Mouse (Mus musculus) limb, embryonic 13.5 days (tissue): Measurements from ENCODE around the gene Galnt7. TPM values are rescaled to one million over a fixed set of nuclear protein-coding genes. Genes with fewer than 3 reads are reported as not detected.

Source experiments
- ATAC-seq: fragments of 200-750 bp; cut with Nextera tagmentation; 2 replicates; pipeline ENCODE4 v1.8.0; 2017; ENCODE audit warnings: low read depth, moderate number of reproducible peaks, moderate TSS enrichment; ENCODE audit not compliant: low FRiP score
- H3K27ac ChIP-seq: fragments of 300-500 bp; sonication (generic); 2 replicates; pipeline ENCODE4 v1.5.1; 2015; ENCODE audit warnings: inconsistent platforms, mild to moderate bottlenecking, moderate library complexity
- H3K27me3 ChIP-seq: fragments of 300-500 bp; sonication (generic); 2 replicates; pipeline ENCODE4 v1.6.1; 2015; ENCODE audit warnings: mild to moderate bottlenecking, inconsistent platforms
- H3K36me3 ChIP-seq: fragments of 300-500 bp; sonication (generic); 2 replicates; pipeline ENCODE4 v1.6.1; 2015; ENCODE audit warnings: inconsistent platforms, mild to moderate bottlenecking, moderate library complexity
- H3K4me1 ChIP-seq: fragments of 300-500 bp; sonication (generic); 2 replicates; pipeline ENCODE4 v1.6.1; 2015; ENCODE audit warnings: inconsistent platforms
- H3K4me2 ChIP-seq: fragments of 300-500 bp; sonication (generic); replicated peaks from 2 replicates; pipeline ENCODE4 v1.6.1; 2015; ENCODE audit warnings: inconsistent platforms, mild to moderate bottlenecking, moderate library complexity
- H3K4me3 ChIP-seq: fragments of 300-500 bp; sonication (generic); 2 replicates; pipeline ENCODE4 v1.5.1; 2015; ENCODE audit warnings: moderate library complexity, mild to moderate bottlenecking, inconsistent platforms
- H3K9ac ChIP-seq: fragments of 300-500 bp; sonication (generic); 2 replicates; pipeline ENCODE4 v1.6.1; 2015; ENCODE audit warnings: mild to moderate bottlenecking, inconsistent platforms
- H3K9me3 ChIP-seq: fragments of 300-500 bp; sonication (generic); 2 replicates; pipeline ENCODE4 v1.6.1; 2016; ENCODE audit warnings: inconsistent platforms
- WGBS: fragments of 180-500 bp; shearing (Covaris S2); methylation state at CpG from one replicate; pipeline ENCODE4 v1.1.7; 2015; 5-methylcytosine and 5-hydroxymethylcytosine counted together
- polyA plus RNA-seq: library from polyadenylated mRNA; unstranded; fragments of >200 nt; fragmentation: Nextera tagmentation; extraction: Ambion mirVana; gene quantifications from 2 replicates; pipeline ENCODE4 v1.2.1, GENCODE M21; 2015

Galnt7 gene
- polyA plus RNA-seq, 1 experiment from 2014 or later: 13.1 TPM

GRCm38 (mm10) chr8:57574398-57574797 lies 78.4 kb downstream of the Galnt7 start:
- Histone ChIP-seq H3K27me3 (no peaks in the 10 kb centered on the region), H3K9me3 (no peaks in the 10 kb centered on the region), H3K4me2 (no peak overlapping the region), H3K36me3 (0 out of 2 replicates have a peak, but pooled peaks cover 6% of the 10 kb centered on the region), H3K4me1 (peaks cover 15% of the 10 kb centered on the region), H3K4me3 (no peak overlapping the region), H3K9ac (no peak overlapping the region), H3K27ac (no peak overlapping the region)
- WGBS: 16% methylated on average over 7 of the region's 7 CpGs
- peak; percentile 56; the same call in 1 of the 2 replicates for ATAC-seq

GRCm38 (mm10) chr8:57573844-57574243 lies 79.0 kb downstream of the Galnt7 start:
- H3K4me1 ChIP-seq: peaks cover 21% of the 10 kb centered on the region
- H3K27me3 ChIP-seq: no peaks in the 10 kb centered on the region
- H3K4me2 ChIP-seq: no peak overlapping the region
- 79% methylated on average over 6 of the region's 6 CpGs for WGBS
- H3K27ac ChIP-seq: no peak overlapping the region
- no peak overlapping the region for H3K9ac ChIP-seq
- no peak overlapping the region for H3K4me3 ChIP-seq
- 0 out of 2 replicates have a peak, but pooled peaks cover 6% of the 10 kb centered on the region for H3K36me3 ChIP-seq
- ATAC-seq: no peak
- H3K9me3 ChIP-seq: no peaks in the 10 kb centered on the region

- H3K9me3 ChIP-seq: no peaks in the 10 kb centered on the region
- no peaks in the 10 kb centered on the region for H3K27me3 ChIP-seq
- no peak overlapping the region for H3K4me2 ChIP-seq
- WGBS: 62% methylated on average over 6 of the region's 6 CpGs
- H3K4me1 ChIP-seq: peaks cover 25% of the 10 kb centered on the region
- ATAC-seq: peak; percentile 56; the same call in 1 of the 2 replicates
- H3K4me3 ChIP-seq: no peak overlapping the region
- 0 out of 2 replicates have a peak overlapping the region, but pooled peaks have one; percentile 33 for H3K27ac ChIP-seq
- H3K36me3 ChIP-seq: 0 out of 2 replicates have a peak, but pooled peaks cover 6% of the 10 kb centered on the region
- H3K9ac ChIP-seq: no peak overlapping the region
Observed at GRCm38 (mm10) chr8:57569886-57570285, 82.9 kb downstream of the Galnt7 start.

GRCm38 (mm10) chr8:57569400-57569795 lies 83.4 kb downstream of the Galnt7 start:
- H3K27me3 ChIP-seq: no peaks in the 10 kb centered on the region
- H3K27ac ChIP-seq: 0 out of 2 replicates have a peak overlapping the region, but pooled peaks have one; percentile 33
- H3K36me3 ChIP-seq: 0 out of 2 replicates have a peak, but pooled peaks cover 6% of the 10 kb centered on the region
- no peaks in the 10 kb centered on the region for H3K9me3 ChIP-seq
- H3K4me2 ChIP-seq: no peak overlapping the region
- 38% methylated on average over 11 of the region's 11 CpGs for WGBS
- no peak overlapping the region; the same call in 1 of the 2 replicates for H3K9ac ChIP-seq
- no peak overlapping the region for H3K4me3 ChIP-seq
- ATAC-seq: peak; percentile 71
- H3K4me1 ChIP-seq: peaks cover 25% of the 10 kb centered on the region

GRCm38 (mm10) chr8:57568633-57569399 lies 84.0 kb downstream of the Galnt7 start:
- Histone ChIP-seq H3K9me3 (no peaks in the 10 kb centered on the region), H3K36me3 (0 out of 2 replicates have a peak, but pooled peaks cover 6% of the 10 kb centered on the region), H3K27ac (0 out of 2 replicates have a peak overlapping the region, but pooled peaks have one; percentile 33), H3K4me1 (peaks cover 26% of the 10 kb centered on the region), H3K4me3 (no peak overlapping the region), H3K4me2 (no peak overlapping the region), H3K27me3 (no peaks in the 10 kb centered on the region), H3K9ac (no peak overlapping the region; the same call in 1 of the 2 replicates)
- no peak for ATAC-seq
- WGBS: 75% methylated on average over 18 of the region's 18 CpGs

- H3K4me3 ChIP-seq: no peak overlapping the region
- ATAC-seq: no peak
- H3K27ac ChIP-seq: no peak overlapping the region
- H3K36me3 ChIP-seq: 0 out of 2 replicates have a peak, but pooled peaks cover 6% of the 10 kb centered on the region
- WGBS: 89% methylated on average over 7 of the region's 7 CpGs
- H3K4me2 ChIP-seq: no peak overlapping the region
- peaks cover 33% of the 10 kb centered on the region for H3K4me1 ChIP-seq
- no peaks in the 10 kb centered on the region for H3K9me3 ChIP-seq
- no peak overlapping the region for H3K9ac ChIP-seq
- H3K27me3 ChIP-seq: no peaks in the 10 kb centered on the region
Observed at GRCm38 (mm10) chr8:57567998-57568397, 84.8 kb downstream of the Galnt7 start.

GRCm38 (mm10) chr8:57565039-57565438 lies 87.8 kb downstream of the Galnt7 start:
- no peak overlapping the region for H3K27ac ChIP-seq
- no peaks in the 10 kb centered on the region for H3K36me3 ChIP-seq
- WGBS: 76% methylated on average over 6 of the region's 6 CpGs
- H3K9ac ChIP-seq: no peak overlapping the region
- H3K27me3 ChIP-seq: no peaks in the 10 kb centered on the region
- no peak overlapping the region for H3K4me3 ChIP-seq
- H3K9me3 ChIP-seq: no peaks in the 10 kb centered on the region
- no peak overlapping the region for H3K4me2 ChIP-seq
- no peak for ATAC-seq
- H3K4me1 ChIP-seq: peaks cover 29% of the 10 kb centered on the region

GRCm38 (mm10) chr8:57563726-57564125 lies 89.1 kb downstream of the Galnt7 start:
- peaks cover 16% of the 10 kb centered on the region for H3K4me1 ChIP-seq
- no peak overlapping the region for H3K4me2 ChIP-seq
- no peak overlapping the region for H3K27ac ChIP-seq
- WGBS: 82% methylated on average over 15 of the region's 15 CpGs
- no peak overlapping the region for H3K9ac ChIP-seq
- ATAC-seq: no peak
- no peaks in the 10 kb centered on the region for H3K9me3 ChIP-seq
- no peaks in the 10 kb centered on the region for H3K36me3 ChIP-seq
- no peak overlapping the region for H3K4me3 ChIP-seq
- no peaks in the 10 kb centered on the region for H3K27me3 ChIP-seq

- H3K27ac ChIP-seq: no peak overlapping the region
- 0 out of 2 replicates have a peak, but pooled peaks have one; percentile 11 for ATAC-seq
Observed at GRCm38 (mm10) chr8:57562741-57563140, 90.1 kb downstream of the Galnt7 start.

GRCm38 (mm10) chr8:57560926-57561325 lies 91.9 kb downstream of the Galnt7 start:
- WGBS: 85% methylated on average over 9 of the region's 9 CpGs
- H3K4me3 ChIP-seq: no peak overlapping the region
- H3K9ac ChIP-seq: no peak overlapping the region
- no peaks in the 10 kb centered on the region for H3K36me3 ChIP-seq
- no peak overlapping the region for H3K4me2 ChIP-seq
- H3K9me3 ChIP-seq: no peaks in the 10 kb centered on the region
- ATAC-seq: no peak
- peaks cover 9% of the 10 kb centered on the region for H3K4me1 ChIP-seq
- no peaks in the 10 kb centered on the region for H3K27me3 ChIP-seq
- H3K27ac ChIP-seq: no peak overlapping the region

More at GRCm38 (mm10) chr8:57562741-57563140, 90.1 kb downstream of the Galnt7 start:
- no peaks in the 10 kb centered on the region for H3K36me3 ChIP-seq
- WGBS: 63% methylated on average over 3 of the region's 3 CpGs
- no peaks in the 10 kb centered on the region for H3K27me3 ChIP-seq
- peaks cover 9% of the 10 kb centered on the region for H3K4me1 ChIP-seq
- no peak overlapping the region for H3K4me2 ChIP-seq
- H3K4me3 ChIP-seq: no peak overlapping the region
- no peaks in the 10 kb centered on the region for H3K9me3 ChIP-seq
- H3K9ac ChIP-seq: no peak overlapping the region

GRCm38 (mm10) chr8:57552102-57553032 lies 100.5 kb downstream of the Galnt7 start:
- Histone ChIP-seq H3K4me3 (no peak overlapping the region), H3K9me3 (no peaks in the 10 kb centered on the region), H3K4me2 (no peak overlapping the region), H3K36me3 (peaks cover 3% of the 10 kb centered on the region), H3K9ac (no peak overlapping the region), H3K27me3 (no peaks in the 10 kb centered on the region), H3K4me1 (no peaks in the 10 kb centered on the region), H3K27ac (no peak overlapping the region)
- WGBS: 81% methylated on average over 14 of the region's 14 CpGs
- ATAC-seq: no peak

GRCm38 (mm10) chr8:57547581-57547980 lies 105.3 kb downstream of the Galnt7 start:
- no peak overlapping the region for H3K4me2 ChIP-seq
- H3K4me3 ChIP-seq: no peak overlapping the region
- WGBS: 70% methylated on average over 12 of the region's 12 CpGs
- ATAC-seq: no peak
- no peaks in the 10 kb centered on the region for H3K9me3 ChIP-seq
- no peaks in the 10 kb centered on the region for H3K27me3 ChIP-seq
- peaks cover 3% of the 10 kb centered on the region for H3K36me3 ChIP-seq
- H3K4me1 ChIP-seq: peaks cover 4% of the 10 kb centered on the region
- no peak overlapping the region for H3K9ac ChIP-seq
- H3K27ac ChIP-seq: no peak overlapping the region
